Mouse (Mus musculus): ENCODE measurements around the gene B3gnt3.

DNA sequence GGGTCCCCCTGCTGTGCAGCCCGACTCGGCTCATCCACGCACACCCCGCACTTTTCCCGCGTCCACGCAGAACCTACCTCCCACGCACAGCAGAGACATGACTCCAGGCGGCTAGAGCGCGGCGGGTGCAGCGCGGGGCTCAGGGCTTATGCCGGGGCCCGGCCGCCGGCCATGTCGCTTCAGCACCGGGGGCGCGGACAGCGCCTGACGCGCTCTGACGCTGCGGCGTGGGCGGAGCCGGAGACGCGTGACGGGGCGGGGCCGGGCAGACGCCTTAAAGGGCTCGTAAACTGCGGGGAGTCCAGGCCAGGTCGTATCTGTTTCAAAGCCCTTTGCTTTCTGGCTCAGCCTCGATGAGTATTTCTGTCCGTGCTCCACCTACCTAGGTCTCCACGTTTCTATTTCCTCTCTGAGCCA lies 30.0 kb downstream of the B3gnt3 start, which contains the start of gene Unc13a:
- TF ChIP-seq CTCF (IDR thresholded peaks at IDR 0.05; ENCODE audit: low read depth) (no peak), EP300 (IDR thresholded peaks at IDR 0.05; ENCODE audit: low read depth) (peak; percentile 29; the same call in 1 of the 2 replicates)
